Mouse (Mus musculus) forebrain, embryonic 16.5 days (tissue): ENCODE measurements at regions not wholly inside any gene's neighbourhood (a gene's known extent, or its start where the extent isn't known, plus 50 kb on each side); places are given as distances from the start of the nearest gene placed in this dataset.
A peak's percentile ranks its signal among the peaks of the same experiment; 100 is the strongest.
"Not testable (repeated sequence)": the region's sequence is repeated elsewhere in the genome, so short reads cannot be mapped to it uniquely, and the experiment has no call there.

ENCODE experiments used
- ATAC-seq: fragments of 200-750 bp; cut with Nextera tagmentation; 2 replicates; pipeline ENCODE4 v1.8.0; 2017; ENCODE audit warnings: mild to moderate bottlenecking, moderate library complexity
- H3K27ac ChIP-seq: fragments of 300-500 bp; sonication (generic); 2 replicates; pipeline ENCODE4 v1.5.1; 2014; ENCODE audit warnings: low read length, control low read depth
- H3K27me3 ChIP-seq: fragments of 300-500 bp; sonication (generic); replicated peaks from 2 replicates; pipeline ENCODE4 v1.6.1; 2014; ENCODE audit warnings: low read length; ENCODE audit not compliant: control insufficient read depth, insufficient read depth
- H3K36me3 ChIP-seq: fragments of 300-500 bp; sonication (generic); 2 replicates; pipeline ENCODE4 v1.6.1; 2014; ENCODE audit not compliant: control insufficient read depth, insufficient read depth
- H3K4me1 ChIP-seq: fragments of 300-500 bp; sonication (generic); replicated peaks from 2 replicates; pipeline ENCODE4 v1.6.1; 2014; ENCODE audit warnings: low read length; ENCODE audit not compliant: control insufficient read depth, insufficient read depth
- H3K4me2 ChIP-seq: fragments of 300-500 bp; sonication (generic); 2 replicates; pipeline ENCODE4 v1.6.1; 2014; ENCODE audit warnings: mild to moderate bottlenecking, low read length, control low read depth
- H3K4me3 ChIP-seq: fragments of 300-500 bp; sonication (generic); replicated peaks from 2 replicates; pipeline ENCODE4 v1.5.1; 2014; ENCODE audit warnings: mild to moderate bottlenecking, low read length, control low read depth
- H3K9ac ChIP-seq: fragments of 300-500 bp; sonication (generic); replicated peaks from 2 replicates; pipeline ENCODE4 v1.6.1; 2014; ENCODE audit warnings: low read depth, low read length, control low read depth
- H3K9me3 ChIP-seq: fragments of 300-500 bp; sonication (generic); 2 replicates; pipeline ENCODE4 v1.6.1; 2016; ENCODE audit warnings: low read length; ENCODE audit not compliant: control insufficient read depth
- WGBS: fragments of 180-500 bp; shearing (Covaris S2); extraction: QIAGEN DNeasy Blood & Tissue Kit; methylation state at CpG from one replicate; pipeline ENCODE4 v1.1.7; 2014; 5-methylcytosine and 5-hydroxymethylcytosine counted together

- Histone ChIP-seq H3K4me3 (no peak overlapping the region), H3K4me2 (no peak overlapping the region), H3K27me3 (no peaks in the 10 kb centered on the region), H3K4me1 (peaks cover 5% of the 10 kb centered on the region), H3K9me3 (no peaks in the 10 kb centered on the region), H3K9ac (no peak overlapping the region), H3K36me3 (no peaks in the 10 kb centered on the region), H3K27ac (no peak overlapping the region)
- 66% methylated on average over 2 of the region's 2 CpGs for WGBS
- ATAC-seq = peak; percentile 63; the same call in 1 of the 2 replicates
These were observed 171.1 kb upstream of the Edil3 start for GRCm38 (mm10) chr13:88650135-88650534.

GRCm38 (mm10) chr13:88651036-88651435 is 170.2 kb upstream of the Edil3 start:
- Histone ChIP-seq H3K36me3 (no peaks in the 10 kb centered on the region), H3K27ac (peak overlapping the region; percentile 57), H3K4me1 (peaks cover 5% of the 10 kb centered on the region), H3K27me3 (no peaks in the 10 kb centered on the region), H3K9ac (no peak overlapping the region), H3K4me2 (no peak overlapping the region), H3K4me3 (no peak overlapping the region), H3K9me3 (no peaks in the 10 kb centered on the region)
- peak; percentile 43 for ATAC-seq
- 39% methylated on average over 2 of the region's 2 CpGs for WGBS

- ATAC-seq = peak; percentile 57; the same call in 1 of the 2 replicates
- no peaks in the 10 kb centered on the region for H3K9me3 ChIP-seq
- H3K9ac ChIP-seq = no peak overlapping the region
These were observed 166.2 kb upstream of the Edil3 start for GRCm38 (mm10) chr13:88655030-88655429.

GRCm38 (mm10) chr13:88675835-88676234 is 145.4 kb upstream of the Edil3 start:
- Histone ChIP-seq H3K9me3 (no peaks in the 10 kb centered on the region), H3K27me3 (no peaks in the 10 kb centered on the region), H3K36me3 (no peaks in the 10 kb centered on the region), H3K4me3 (no peak overlapping the region), H3K4me2 (no peak overlapping the region), H3K4me1 (no peaks in the 10 kb centered on the region), H3K9ac (no peak overlapping the region), H3K27ac (no peak overlapping the region)
- 92% methylated on average over 5 of the region's 5 CpGs for WGBS
- ATAC-seq = no peak

More at GRCm38 (mm10) chr13:88655030-88655429, 166.2 kb upstream of the Edil3 start:
- Histone ChIP-seq H3K4me3 (no peak overlapping the region), H3K27me3 (no peaks in the 10 kb centered on the region), H3K27ac (no peak overlapping the region), H3K36me3 (no peaks in the 10 kb centered on the region), H3K4me1 (peaks cover 5% of the 10 kb centered on the region), H3K4me2 (no peak overlapping the region)
- WGBS = 64% methylated on average over 3 of the region's 3 CpGs

- H3K9ac ChIP-seq = no peak overlapping the region
These were observed 116.7 kb upstream of the Edil3 start for GRCm38 (mm10) chr13:88704526-88704925.

GRCm38 (mm10) chr13:88729626-88730025 is 91.6 kb upstream of the Edil3 start:
- H3K9me3 ChIP-seq, H3K9ac ChIP-seq, H3K4me1 ChIP-seq, H3K36me3 ChIP-seq, H3K27ac ChIP-seq, H3K27me3 ChIP-seq, H3K4me2 ChIP-seq, H3K4me3 ChIP-seq, ATAC-seq: not testable (repeated sequence)
- 100% methylated on average over 2 of the region's 2 CpGs for WGBS

More at GRCm38 (mm10) chr13:88704526-88704925, 116.7 kb upstream of the Edil3 start:
- H3K4me2 ChIP-seq = no peak overlapping the region
- no peaks in the 10 kb centered on the region for H3K4me1 ChIP-seq
- H3K27ac ChIP-seq = no peak overlapping the region
- 77% methylated on average over 1 of the region's 1 CpGs for WGBS
- no peak overlapping the region for H3K4me3 ChIP-seq
- H3K27me3 ChIP-seq = no peaks in the 10 kb centered on the region
- H3K36me3 ChIP-seq = no peaks in the 10 kb centered on the region
- no peak for ATAC-seq
- no peaks in the 10 kb centered on the region for H3K9me3 ChIP-seq

- WGBS = 57% methylated on average over 1 of the region's 1 CpGs
- Histone ChIP-seq H3K9me3 (no peaks in the 10 kb centered on the region), H3K36me3 (no peaks in the 10 kb centered on the region), H3K9ac (no peak overlapping the region), H3K27me3 (no peaks in the 10 kb centered on the region), H3K4me3 (no peak overlapping the region), H3K4me1 (no peaks in the 10 kb centered on the region), H3K4me2 (no peak overlapping the region), H3K27ac (no peak overlapping the region)
- ATAC-seq = no peak
These were observed 71.4 kb upstream of the Edil3 start for GRCm38 (mm10) chr13:88749916-88750315.
